Mouse (Mus musculus) adrenal gland, postnatal 10 days (tissue): ENCODE data around the gene Ppm1d. TPM values are rescaled to one million over a fixed set of nuclear protein-coding genes. Genes with fewer than 3 reads are reported as not detected.

Source experiments
- DNase-seq: peaks from one replicate; pipeline ENCODE4 v3.0.0; 2021; ENCODE audit warnings: mixed read lengths
- total RNA-seq, 2 experiments: library from RNA; stranded (reverse); gene quantifications; 2 replicates each; pipeline ENCODE4 v1.2.3; 2021

The Ppm1d gene
- total RNA-seq, 2 experiments from 2014 or later = 14.9 to 17.6 TPM

GRCm38 (mm10) chr11:85329167-85329894 is 18.3 kb downstream of the Ppm1d start:
- DNase-seq = no peak

GRCm38 (mm10) chr11:85334778-85335177 is 23.7 kb downstream of the Ppm1d start:
- DNase-seq = peak; percentile 74

- DNase-seq = no peak
These were observed 28.3 kb downstream of the Ppm1d start for GRCm38 (mm10) chr11:85339173-85339831.

- DNase-seq = no peak
These were observed 29.1 kb downstream of the Ppm1d start for GRCm38 (mm10) chr11:85340070-85340616.

- DNase-seq = peak; percentile 98
These were observed 41.7 kb downstream of the Ppm1d start, which contains the start of gene Bcas3 for GRCm38 (mm10) chr11:85352539-85353380. Gene Bcas3 (plus strand): TSS chr11:85353167.

GRCm38 (mm10) chr11:85353819-85354218 is 42.8 kb downstream of the Ppm1d start:
- DNase-seq = no peak

- DNase-seq = no peak
These were observed 48.6 kb downstream of the Ppm1d start for GRCm38 (mm10) chr11:85359641-85360040.

- no peak for DNase-seq
These were observed 50.6 kb downstream of the Ppm1d start for GRCm38 (mm10) chr11:85361621-85362020.

- no peak for DNase-seq
These were observed 55.1 kb downstream of the Ppm1d start for GRCm38 (mm10) chr11:85366168-85366567.

- DNase-seq = peak; percentile 23
These were observed 56.8 kb downstream of the Ppm1d start for GRCm38 (mm10) chr11:85367823-85368222.

GRCm38 (mm10) chr11:85379091-85379490 is 68.0 kb downstream of the Ppm1d start:
- no peak for DNase-seq

GRCm38 (mm10) chr11:85380046-85380445 is 69.0 kb downstream of the Ppm1d start:
- no peak for DNase-seq

- DNase-seq = peak; percentile 79
These were observed 71.0 kb downstream of the Ppm1d start for GRCm38 (mm10) chr11:85382055-85382454.

GRCm38 (mm10) chr11:85383975-85384821 is 73.2 kb downstream of the Ppm1d start:
- no peak for DNase-seq

- no peak for DNase-seq
These were observed 81.3 kb downstream of the Ppm1d start for GRCm38 (mm10) chr11:85392179-85392863.

GRCm38 (mm10) chr11:85392864-85393220 is 81.8 kb downstream of the Ppm1d start:
- DNase-seq = no peak

GRCm38 (mm10) chr11:85393990-85394389 is 82.9 kb downstream of the Ppm1d start:
- no peak for DNase-seq

GRCm38 (mm10) chr11:85395361-85395760 is 84.3 kb downstream of the Ppm1d start:
- DNase-seq = no peak
